Mouse (Mus musculus): Measurements from ENCODE around the gene Zfp385b. TPM values are rescaled to one million over a fixed set of nuclear protein-coding genes. Genes with fewer than 3 reads are reported as not detected.

The Zfp385b gene
- polyA plus RNA-seq, 1 experiment from 2014 or later: 0.85 TPM

Other genes with a start within 250 kb of the Zfp385b start
- 35.2 and 41.7 TPM in 2 replicates for gene Cwc22, start 126.7 kb upstream of the Zfp385b start, polyA plus RNA-seq (2016; fragmentation: Nextera tagmentation; extraction: Ambion mirVana)